ENCODE assay signal across 9 mouse cellular contexts in the genomic region with DNA sequence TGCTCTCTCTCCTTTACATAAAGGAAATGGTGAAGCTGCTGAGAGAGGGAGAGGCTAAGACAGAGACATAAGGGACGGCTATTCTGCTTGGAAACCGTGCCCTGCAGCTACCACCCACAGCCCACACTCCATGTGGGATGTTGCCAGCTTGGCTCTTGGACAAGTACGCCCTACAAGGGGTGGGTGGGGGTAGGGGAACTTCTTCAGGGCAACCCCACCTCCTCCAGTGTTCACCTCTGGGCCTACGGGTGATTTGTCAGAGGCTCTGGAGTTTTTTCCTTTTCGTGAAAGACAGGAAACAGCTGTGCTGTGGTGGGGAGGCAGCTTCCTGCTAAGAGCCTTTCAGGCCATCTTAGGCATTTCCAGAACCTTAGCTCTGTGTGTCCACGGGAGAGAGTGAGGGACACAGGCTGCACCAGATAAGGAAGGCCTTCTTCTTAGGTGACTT. TPM values are rescaled to one million over a fixed set of nuclear protein-coding genes. Genes with fewer than 3 reads are reported as not detected.
A peak's percentile ranks its signal among the peaks of the same experiment; 100 is the strongest.
DNase-seq lines count a peak whose midpoint lies in the region; ATAC-seq and TF ChIP-seq lines count a peak whose summit lies in the region.
"Had no signal": no experiment of that assay in that cellular context is flagged by ENCODE, and none has a peak within 500 bp of the region (broad histone marks: within the 10 kb centered on the region; RNA-seq: fewer than 3 reads in every experiment).

No protein-coding gene starts in this region.

- 38% methylated on average over 6 of the region's 6 CpGs for WGBS in hindbrain, postnatal 0 days
- 56% methylated on average over 6 of the region's 6 CpGs for WGBS in hindbrain, embryonic 14.5 days
- 22% methylated on average over 6 of the region's 6 CpGs for WGBS in heart, embryonic 11.5 days (ENCODE audit: insufficient replicate concordance)
- WGBS in cerebellum, adult 2 months: 25% methylated on average over 6 of the region's 6 CpGs
- 59% methylated on average over 6 of the region's 6 CpGs for WGBS in midbrain, embryonic 10.5 days

- no peak overlapping the region for H3K4me3 ChIP-seq in hindbrain, postnatal 0 days (ENCODE audit: low read length)
- no peak overlapping the region for H3K4me3 ChIP-seq in hindbrain, embryonic 14.5 days (replicated peaks; ENCODE audit: low read length)
- no peak overlapping the region for H3K4me3 ChIP-seq in heart, embryonic 11.5 days (ENCODE audit: low read depth, low read length)
- no peak overlapping the region for H3K4me3 ChIP-seq in cerebellum, adult 2 months (replicated peaks; ENCODE audit: insufficient read depth, low read depth, low read length)
- no peak overlapping the region for H3K4me3 ChIP-seq in midbrain, embryonic 10.5 days
- H3K4me3 ChIP-seq: layer of hippocampus, adult 2 months had no signal

- H3K27me3 ChIP-seq in hindbrain, postnatal 0 days (ENCODE audit: insufficient read depth, low read length): no peaks in the 10 kb centered on the region
- no peaks in the 10 kb centered on the region for H3K27me3 ChIP-seq in hindbrain, embryonic 14.5 days (ENCODE audit: control insufficient read depth, insufficient read depth, low read length)
- no peaks in the 10 kb centered on the region for H3K27me3 ChIP-seq in heart, embryonic 11.5 days (ENCODE audit: control insufficient read depth, insufficient read depth, low read length)
- no peaks in the 10 kb centered on the region for H3K27me3 ChIP-seq in cerebellum, adult 2 months (ENCODE audit: control insufficient read depth, insufficient read depth, low read length)
- no peaks in the 10 kb centered on the region for H3K27me3 ChIP-seq in midbrain, embryonic 10.5 days (ENCODE audit: low read depth, poor library complexity, severe bottlenecking)

- H3K9ac ChIP-seq in hindbrain, postnatal 0 days (replicated peaks; ENCODE audit: low read length): no peak overlapping the region
- no peak overlapping the region for H3K9ac ChIP-seq in hindbrain, embryonic 14.5 days
- H3K9ac ChIP-seq in heart, embryonic 11.5 days (ENCODE audit: low read depth, low read length): no peak overlapping the region

- no peak overlapping the region for H3K27ac ChIP-seq in hindbrain, postnatal 0 days
- no peak overlapping the region for H3K27ac ChIP-seq in hindbrain, embryonic 14.5 days
- peak overlapping the region; percentile 68 for H3K27ac ChIP-seq in heart, embryonic 11.5 days (ENCODE audit: low read depth, low read length)
- no peak overlapping the region for H3K27ac ChIP-seq in cerebellum, adult 2 months (ENCODE audit: insufficient read depth, low read length)
- no peak overlapping the region for H3K27ac ChIP-seq in midbrain, embryonic 10.5 days (replicated peaks)
- H3K27ac ChIP-seq: layer of hippocampus, adult 2 months had no signal

- no peak for TF ChIP-seq CTCF in hindbrain, postnatal 0 days (IDR thresholded peaks at IDR 0.05; ENCODE audit: low read depth)
- TF ChIP-seq CTCF in brain, embryonic 14.5 days (IDR thresholded peaks at IDR 0.05; ENCODE audit: borderline replicate concordance, extremely low read depth, insufficient read depth, insufficient read length): no peak
- TF ChIP-seq CTCF in cerebellum, adult 2 months (IDR thresholded peaks at IDR 0.05; ENCODE audit: borderline replicate concordance, insufficient read depth, low read depth, low read length): no peak

- peak; percentile 18 for DNase-seq in hindbrain, postnatal 0 days (ENCODE audit: low spot score)
- DNase-seq in hindbrain, embryonic 14.5 days (ENCODE audit: low spot score): no peak
- peak; percentile 4 for DNase-seq in brain, embryonic 14.5 days (ENCODE audit: low read depth)
- peak; percentile 57 to 71 for DNase-seq in kidney, postnatal 25 days
- peak; percentile 55 for DNase-seq in lung, postnatal 25 days (ENCODE audit: low spot score)
- DNase-seq in cerebellum, adult 2 months: no peak
- no peak for DNase-seq in midbrain, embryonic 10.5 days (ENCODE audit: low spot score)

- 0 out of 2 replicates have a peak, but pooled peaks have one; percentile 45 for ATAC-seq in hindbrain, postnatal 0 days
- no peak for ATAC-seq in hindbrain, embryonic 14.5 days (ENCODE audit: low FRiP score)
- ATAC-seq in heart, embryonic 11.5 days (replicated peaks; ENCODE audit: insufficient number of reproducible peaks, low FRiP score, low TSS enrichment): peak; percentile 72

- no peaks in the 10 kb centered on the region for H3K9me3 ChIP-seq in hindbrain, postnatal 0 days (ENCODE audit: low read length)
- H3K9me3 ChIP-seq in hindbrain, embryonic 14.5 days (ENCODE audit: control insufficient read depth, low read length): no peaks in the 10 kb centered on the region
- no peaks in the 10 kb centered on the region for H3K9me3 ChIP-seq in heart, embryonic 11.5 days (replicated peaks; ENCODE audit: control insufficient read depth, low read length)
- no peaks in the 10 kb centered on the region for H3K9me3 ChIP-seq in midbrain, embryonic 10.5 days (replicated peaks)

- no peak overlapping the region for H3K4me2 ChIP-seq in hindbrain, postnatal 0 days (ENCODE audit: low read depth, low read length)
- no peak overlapping the region for H3K4me2 ChIP-seq in hindbrain, embryonic 14.5 days (replicated peaks)
- H3K4me2 ChIP-seq in heart, embryonic 11.5 days: no peak overlapping the region

- no peaks in the 10 kb centered on the region for H3K4me1 ChIP-seq in hindbrain, postnatal 0 days (ENCODE audit: insufficient read depth, low read length)
- no peaks in the 10 kb centered on the region; the same call in 1 of the 2 replicates for H3K4me1 ChIP-seq in hindbrain, embryonic 14.5 days (replicated peaks; ENCODE audit: control insufficient read depth, insufficient read depth, low read length)
- no peaks in the 10 kb centered on the region for H3K4me1 ChIP-seq in heart, embryonic 11.5 days (ENCODE audit: control insufficient read depth, insufficient read depth, low read length)
- H3K4me1 ChIP-seq in cerebellum, adult 2 months (ENCODE audit: control insufficient read depth, insufficient read depth, low read length): no peaks in the 10 kb centered on the region
- no peaks in the 10 kb centered on the region for H3K4me1 ChIP-seq in midbrain, embryonic 10.5 days

- no peaks in the 10 kb centered on the region for H3K36me3 ChIP-seq in hindbrain, postnatal 0 days (ENCODE audit: insufficient read depth, low read length)
- no peaks in the 10 kb centered on the region for H3K36me3 ChIP-seq in hindbrain, embryonic 14.5 days (replicated peaks; ENCODE audit: control insufficient read depth, insufficient read depth)
- no peaks in the 10 kb centered on the region for H3K36me3 ChIP-seq in heart, embryonic 11.5 days (ENCODE audit: control insufficient read depth, insufficient read depth, low read length)
- no peaks in the 10 kb centered on the region for H3K36me3 ChIP-seq in midbrain, embryonic 10.5 days

- TF ChIP-seq POLR2A in brain, embryonic 14.5 days (IDR thresholded peaks at IDR 0.05; ENCODE audit: borderline replicate concordance, extremely low read depth, insufficient read depth, insufficient read length, poor library complexity, severe bottlenecking): no peak
- no peak for TF ChIP-seq POLR2A in cerebellum, adult 2 months (IDR thresholded peaks at IDR 0.05; ENCODE audit: borderline replicate concordance, insufficient read depth, low read length)

RNA-seq across cellular contexts. Expression of gene Cdc16, which starts 17.1 kb away (rescaled TPM):
- 97.7 and 130 TPM in 2 replicates for total RNA-seq in hindbrain, postnatal 0 days (2014; rRNA removed)
- polyA plus RNA-seq in hindbrain, postnatal 0 days (2015; fragmentation: Nextera tagmentation; extraction: Ambion mirVana): 99.9 and 103 TPM in 2 replicates
- polyA plus RNA-seq in hindbrain, embryonic 14.5 days (2014; fragmentation: Nextera tagmentation; extraction: Ambion mirVana): 173 and 180 TPM in 2 replicates
- polyA plus RNA-seq in brain, embryonic 14.5 days (2012; rRNA removed): 123 and 136 TPM in 2 replicates
- polyA plus RNA-seq in heart, embryonic 11.5 days (2014; fragmentation: Nextera tagmentation; extraction: Ambion mirVana): 154 and 160 TPM in 2 replicates
- 61.9 and 64.4 TPM in 2 replicates for polyA plus RNA-seq in cerebellum, adult 2 months (2012; rRNA removed)
- 226 and 229 TPM in 2 replicates for polyA plus RNA-seq in midbrain, embryonic 10.5 days (2016; fragmentation: Nextera tagmentation; extraction: Ambion mirVana)

RNA-seq across cellular contexts. Expression of gene Cfap97d2, which starts 34.7 kb away (rescaled TPM):
- total RNA-seq in hindbrain, postnatal 0 days (2014; rRNA removed): 0.54 and 0.84 TPM in 2 replicates
- polyA plus RNA-seq in hindbrain, postnatal 0 days (2015; fragmentation: Nextera tagmentation; extraction: Ambion mirVana): 1.8 TPM in 2 replicates
- polyA plus RNA-seq in hindbrain, embryonic 14.5 days (2014; fragmentation: Nextera tagmentation; extraction: Ambion mirVana): 0.73 and 1.7 TPM in 2 replicates
- polyA plus RNA-seq in brain, embryonic 14.5 days (2012; rRNA removed): 1.8 and 2.0 TPM in 2 replicates
- not detected in 2 replicates for polyA plus RNA-seq in heart, embryonic 11.5 days (2014; fragmentation: Nextera tagmentation; extraction: Ambion mirVana)
- polyA plus RNA-seq in cerebellum, adult 2 months (2012; rRNA removed): 1.7 and 3.0 TPM in 2 replicates
- polyA plus RNA-seq in midbrain, embryonic 10.5 days (2016; fragmentation: Nextera tagmentation; extraction: Ambion mirVana): 0.68 and 1.4 TPM in 2 replicates

RNA-seq across cellular contexts. Expression of gene Upf3a, which starts 45.1 kb away (rescaled TPM):
- total RNA-seq in hindbrain, postnatal 0 days (2014; rRNA removed): 14.7 and 20.6 TPM in 2 replicates
- polyA plus RNA-seq in hindbrain, postnatal 0 days (2015; fragmentation: Nextera tagmentation; extraction: Ambion mirVana): 44.9 and 51.3 TPM in 2 replicates
- 35.4 and 36.3 TPM in 2 replicates for polyA plus RNA-seq in hindbrain, embryonic 14.5 days (2014; fragmentation: Nextera tagmentation; extraction: Ambion mirVana)
- 20.3 and 26.6 TPM in 2 replicates for polyA plus RNA-seq in brain, embryonic 14.5 days (2012; rRNA removed)
- 27.4 and 28.1 TPM in 2 replicates for polyA plus RNA-seq in heart, embryonic 11.5 days (2014; fragmentation: Nextera tagmentation; extraction: Ambion mirVana)
- polyA plus RNA-seq in cerebellum, adult 2 months (2012; rRNA removed): 27.9 and 30.5 TPM in 2 replicates
- polyA plus RNA-seq in midbrain, embryonic 10.5 days (2016; fragmentation: Nextera tagmentation; extraction: Ambion mirVana): 38.4 and 42.0 TPM in 2 replicates

Comparison
In these comparisons a context has a peak if more than half of its experiments do, and no peak if none do; other contexts are left out.
1. DNase-seq: peak in hindbrain, postnatal 0 days (single experiment), brain, embryonic 14.5 days (single experiment), kidney, postnatal 25 days (2 of 2) and lung, postnatal 25 days (single experiment); none in hindbrain, embryonic 14.5 days (single experiment), cerebellum, adult 2 months (0 of 2) and midbrain, embryonic 10.5 days (single experiment).